Mouse (Mus musculus) MEL (cell line): ENCODE data around the gene Ano6. TPM values are rescaled to one million over a fixed set of nuclear protein-coding genes. Genes with fewer than 3 reads are reported as not detected.

Source experiments
- DNase-seq: peaks from one replicate; pipeline ENCODE4 v3.0.0; 2011; ENCODE audit warnings: low read depth, low spot score
- H3K27ac ChIP-seq: 2 replicates; pipeline ENCODE4 v1.5.1; 2012; ENCODE audit warnings: low read depth, mild to moderate bottlenecking, control low read depth, low read length, moderate library complexity; ENCODE audit not compliant: control insufficient read depth
- H3K27me3 ChIP-seq, 2 experiments: fragments of 150-350 bp in 1 of 2; sonication (generic) in 1 of 2; 2 replicates each; pipeline ENCODE4 v1.6.1; 2012; ENCODE audit warnings: low read length in 2 of 2, mild to moderate bottlenecking in 2 of 2, improper control_type of control experiment in 1 of 2, moderate library complexity in 1 of 2; ENCODE audit not compliant: insufficient read depth in 2 of 2, control insufficient read depth in 1 of 2
- H3K36me3 ChIP-seq, 2 experiments: 2 replicates each; pipeline ENCODE4 v1.6.1; 2012 to 2014; ENCODE audit warnings: low read length in 2 of 2, improper control_type of control experiment in 1 of 2, inconsistent platforms in 1 of 2, mild to moderate bottlenecking in 1 of 2; ENCODE audit not compliant: insufficient read depth in 2 of 2, control insufficient read depth in 1 of 2
- H3K4me1 ChIP-seq, 2 experiments: fragments of 150-350 bp in 1 of 2; sonication (generic) in 1 of 2; 2 replicates each; pipeline ENCODE4 v1.6.1; 2012; ENCODE audit warnings: low read length in 2 of 2, improper control_type of control experiment in 1 of 2, mild to moderate bottlenecking in 1 of 2; ENCODE audit not compliant: insufficient read depth in 2 of 2, control insufficient read depth in 1 of 2
- H3K4me3 ChIP-seq, 2 experiments: fragments of 150-350 bp in 1 of 2; sonication (generic) in 1 of 2; 2 replicates each; pipeline ENCODE4 v1.5.1; 2012; ENCODE audit warnings: low read depth in 2 of 2, low read length in 2 of 2, mild to moderate bottlenecking in 2 of 2, moderate library complexity in 2 of 2, control low read depth in 1 of 2, improper control_type of control experiment in 1 of 2; ENCODE audit not compliant: control insufficient read depth in 1 of 2, insufficient read depth in 1 of 2
- H3K79me2 ChIP-seq: 2 replicates; pipeline ENCODE4 v1.6.1; 2012; ENCODE audit warnings: mild to moderate bottlenecking, low read length, moderate library complexity; ENCODE audit not compliant: control insufficient read depth, poor library complexity, insufficient read depth
- H3K9ac ChIP-seq: 2 replicates; pipeline ENCODE4 v1.6.1; 2012; ENCODE audit warnings: low read depth, mild to moderate bottlenecking, control low read depth, low read length, moderate library complexity; ENCODE audit not compliant: control insufficient read depth, poor library complexity, severe bottlenecking
- H3K9me3 ChIP-seq: fragments of 150-350 bp; sonication (generic); replicated peaks from 2 replicates; pipeline ENCODE4 v1.6.1; 2012; ENCODE audit warnings: mild to moderate bottlenecking, low read length, improper control_type of control experiment, moderate library complexity; ENCODE audit not compliant: insufficient read depth
- BHLHE40 ChIP-seq: IDR thresholded peaks from 2 replicates; pipeline ENCODE4 v1.6.1; 2012; ENCODE audit warnings: low read depth, mild to moderate bottlenecking, inconsistent platforms, low read length, improper control_type of control experiment, borderline replicate concordance
- E2F4 ChIP-seq: IDR thresholded peaks from 2 replicates; pipeline ENCODE4 v1.6.1; 2011; ENCODE audit warnings: low read depth, low read length, improper control_type of control experiment, borderline replicate concordance
- ETS1 ChIP-seq: IDR thresholded peaks from 2 replicates; pipeline ENCODE4 v1.6.1; 2012; ENCODE audit warnings: low read depth, mild to moderate bottlenecking, inconsistent platforms, low read length, improper control_type of control experiment, moderate library complexity
- GABPA ChIP-seq: IDR thresholded peaks from 2 replicates; pipeline ENCODE4 v1.6.1; 2012; ENCODE audit warnings: low read depth, mild to moderate bottlenecking, inconsistent platforms, low read length, improper control_type of control experiment, moderate library complexity
- JUND ChIP-seq: IDR thresholded peaks from 2 replicates; pipeline ENCODE4 v1.6.1; 2011; ENCODE audit warnings: low read depth, mild to moderate bottlenecking, improper control_type of control experiment, low read length
- MAFK ChIP-seq: IDR thresholded peaks from 2 replicates; pipeline ENCODE4 v1.6.1; 2011; ENCODE audit warnings: low read depth, mild to moderate bottlenecking, low read length, improper control_type of control experiment, borderline replicate concordance
- MAX ChIP-seq: IDR thresholded peaks from 2 replicates; pipeline ENCODE4 v1.6.1; 2011; ENCODE audit warnings: low read length, improper control_type of control experiment
- MAZ ChIP-seq: IDR thresholded peaks from 2 replicates; pipeline ENCODE4 v1.6.1; 2012; ENCODE audit warnings: low read depth, mild to moderate bottlenecking, inconsistent platforms, low read length, improper control_type of control experiment
- MEF2A ChIP-seq: IDR thresholded peaks from 2 replicates; pipeline ENCODE4 v1.6.1; 2014; ENCODE audit warnings: low read depth, mild to moderate bottlenecking, inconsistent platforms, low read length, improper control_type of control experiment; ENCODE audit not compliant: poor library complexity, insufficient replicate concordance, severe bottlenecking; ENCODE audit errors: extremely low read depth
- MYB ChIP-seq: IDR thresholded peaks from 2 replicates; pipeline ENCODE4 v1.6.1; 2011; ENCODE audit warnings: mild to moderate bottlenecking, low read depth, low read length, improper control_type of control experiment
- MYC ChIP-seq: IDR thresholded peaks from 2 replicates; pipeline ENCODE4 v1.6.1; 2011; ENCODE audit warnings: low read depth, mild to moderate bottlenecking, low read length, improper control_type of control experiment, moderate library complexity
- NELFE ChIP-seq: IDR thresholded peaks from 2 replicates; pipeline ENCODE4 v1.6.1; 2011; ENCODE audit warnings: low read depth, low read length, improper control_type of control experiment
- POLR2AphosphoS2 ChIP-seq: IDR thresholded peaks from 2 replicates; pipeline ENCODE4 v1.6.1; 2011; ENCODE audit warnings: low read length, improper control_type of control experiment
- POLR2AphosphoS5 ChIP-seq: IDR thresholded peaks from 2 replicates; pipeline ENCODE4 v1.6.1; 2012; ENCODE audit warnings: low read depth, borderline replicate concordance, mild to moderate bottlenecking, inconsistent platforms, low read length, moderate library complexity, mixed read lengths
- RAD21 ChIP-seq: IDR thresholded peaks from 2 replicates; pipeline ENCODE4 v1.6.1; 2011; ENCODE audit warnings: mild to moderate bottlenecking, low read depth, low read length, improper control_type of control experiment
- RCOR1 ChIP-seq: IDR thresholded peaks from 2 replicates; pipeline ENCODE4 v1.6.1; 2012; ENCODE audit warnings: low read depth, mild to moderate bottlenecking, inconsistent platforms, low read length, improper control_type of control experiment
- SIN3A ChIP-seq: IDR thresholded peaks from 2 replicates; pipeline ENCODE4 v1.6.1; 2012; ENCODE audit warnings: low read length, improper control_type of control experiment, inconsistent platforms
- UBTF ChIP-seq: IDR thresholded peaks from 2 replicates; pipeline ENCODE4 v1.6.1; 2012; ENCODE audit warnings: low read depth, mild to moderate bottlenecking, inconsistent platforms, low read length, improper control_type of control experiment, moderate library complexity, borderline replicate concordance; ENCODE audit not compliant: insufficient read depth
- USF1 ChIP-seq: IDR thresholded peaks from 2 replicates; pipeline ENCODE4 v1.6.1; 2014; ENCODE audit warnings: low read depth, mild to moderate bottlenecking, inconsistent platforms, low read length, improper control_type of control experiment, moderate library complexity
- USF2 ChIP-seq, 2 experiments: IDR thresholded peaks; 2 replicates each; pipeline ENCODE4 v1.6.1; 2011 to 2012; ENCODE audit warnings: improper control_type of control experiment in 2 of 2, low read length in 2 of 2, borderline replicate concordance in 1 of 2, inconsistent platforms in 1 of 2, low read depth in 1 of 2, mild to moderate bottlenecking in 1 of 2; ENCODE audit not compliant: insufficient read depth in 1 of 2
- ZKSCAN1 ChIP-seq: IDR thresholded peaks from 2 replicates; pipeline ENCODE4 v1.6.1; 2012; ENCODE audit warnings: low read depth, mild to moderate bottlenecking, inconsistent platforms, low read length, improper control_type of control experiment, moderate library complexity
- ZNF384 ChIP-seq: IDR thresholded peaks from 2 replicates; pipeline ENCODE4 v1.6.1; 2012; ENCODE audit warnings: low read depth, mild to moderate bottlenecking, inconsistent platforms, low read length, improper control_type of control experiment
- polyA plus RNA-seq, 2 experiments: library from polyadenylated mRNA; stranded (reverse) in 1 of 2; unstranded in 1 of 2; fragments of >175 nt in 1 of 2; fragments of >200 nt in 1 of 2; gene quantifications; 2 replicates each; pipeline versions ENCODE4 v1.2.1 to v1.2.4; 2012; ENCODE audit warnings: low replicate concordance in 2 of 2, low read depth in 1 of 2; ENCODE audit not compliant: insufficient read length in 2 of 2, insufficient read depth in 1 of 2, missing spikeins in 1 of 2
- total RNA-seq: library from RNA; depleted of rRNA; stranded (reverse); fragments of 300-350 nt; gene quantifications from 2 replicates; pipeline ENCODE4 v1.2.3, GENCODE M21; 2012

The Ano6 gene
- total and polyA plus RNA-seq, 3 experiments = 54.8 to 66.6 (median 61.4) TPM

GRCm38 (mm10) chr15:95856684-95857595, 66.3 kb downstream of the Ano6 start:
- Histone ChIP-seq H3K4me3 (no peak overlapping the region), H3K9me3 (no peaks in the 10 kb centered on the region), H3K9ac (no peak overlapping the region), H3K79me2 (peaks cover 60% of the 10 kb centered on the region), H3K4me1 (no peaks in the 10 kb centered on the region), H3K27me3 (no peaks in the 10 kb centered on the region), H3K36me3 (peaks cover 2 to 7% of the 10 kb centered on the region in 2 experiments; a peak in 2 of 4 replicates), H3K27ac (no peak overlapping the region)
- no peak for TF ChIP-seq MEF2A
- TF ChIP-seq UBTF = no peak
- TF ChIP-seq MAZ = no peak
- TF ChIP-seq ETS1 = no peak
- TF ChIP-seq POLR2AphosphoS2 = no peak
- no peak for TF ChIP-seq ZNF384
- no peak for TF ChIP-seq ZKSCAN1
- TF ChIP-seq POLR2AphosphoS5 = no peak
- TF ChIP-seq JUND = no peak
- TF ChIP-seq SIN3A = no peak
- no peak for TF ChIP-seq RCOR1
- TF ChIP-seq E2F4 = no peak
- TF ChIP-seq USF1 = no peak
- TF ChIP-seq BHLHE40 = no peak
- TF ChIP-seq MAFK = no peak
- no peak for TF ChIP-seq MYB
- DNase-seq = no peak

- no peak for DNase-seq
- Histone ChIP-seq H3K4me1 (no peaks in the 10 kb centered on the region), H3K36me3 (peaks cover 2 to 13% of the 10 kb centered on the region in 2 experiments; a peak in 2 of 4 replicates), H3K27ac (no peak overlapping the region), H3K9ac (no peak overlapping the region), H3K79me2 (peaks cover 59% of the 10 kb centered on the region), H3K27me3 (no peaks in the 10 kb centered on the region), H3K9me3 (no peaks in the 10 kb centered on the region), H3K4me3 (no peak overlapping the region)
- no peak for TF ChIP-seq NELFE
- no peak for TF ChIP-seq MYC
- no peak for TF ChIP-seq USF2 (IDR thresholded peaks at IDR 0.05; ENCODE audit: borderline replicate concordance in 1 of 2, insufficient read depth in 1 of 2, low read depth in 1 of 2, low read length in 2 of 2)
- TF ChIP-seq GABPA = no peak
- TF ChIP-seq MAX = no peak
- no peak for TF ChIP-seq MAFK
- no peak for TF ChIP-seq UBTF
- TF ChIP-seq RAD21 = no peak
Measured at GRCm38 (mm10) chr15:95858876-95859655, 68.4 kb downstream of the Ano6 start.
